Mouse (Mus musculus): ENCODE data around the gene Snap47. TPM values are rescaled to one million over a fixed set of nuclear protein-coding genes. Genes with fewer than 3 reads are reported as not detected.

Snap47 gene
- total and polyA plus RNA-seq, 3 experiments = 95.9 to 102 (median 101) TPM

- Histone ChIP-seq H3K36me3 (replicated peaks in 1 of 2; ENCODE audit: control insufficient read depth in 1 of 2, insufficient read depth in 1 of 2, low read length in 1 of 2) (peaks cover 0 to 9% of the 10 kb centered on the region in 2 experiments), H3K27me3 (replicated peaks) (peaks cover 4% of the 10 kb centered on the region), H3K79me2 (replicated peaks; ENCODE audit: control insufficient read depth, extremely low read depth, insufficient read depth, poor library complexity, severe bottlenecking) (peaks cover 8% of the 10 kb centered on the region; the same call in 1 of the 2 replicates), H3K9ac (ENCODE audit: insufficient read depth, low read depth) (peak overlapping the region; percentile 89), H3K9me3 (replicated peaks; ENCODE audit: low read length) (no peaks in the 10 kb centered on the region), H3K27ac (ENCODE audit: insufficient read depth, low read depth) (peak overlapping the region; percentile 44), H3K4me1 (ENCODE audit: control insufficient read depth in 1 of 2, insufficient read depth in 2 of 2) (peaks cover 3 to 16% of the 10 kb centered on the region in 2 experiments; a peak in 3 of 4 replicates), H3K4me2 (ENCODE audit: insufficient read depth, low read depth, poor library complexity, severe bottlenecking) (peak overlapping the region; percentile 95), H3K4me3 (replicated peaks in 1 of 3; ENCODE audit: low read depth in 2 of 3, low read length in 2 of 3, poor library complexity in 1 of 3) (peak overlapping the region; percentile 83 to 97 (median 83))
- in situ Hi-C loops (cut with MboI; ENCODE audit: low pct_ligation_motif_present, low pct_unique_long_range_greater_than_20kb, low sequenced_read_pairs) (no loop called here), dilution Hi-C loops (cut with MboI; ENCODE audit: extremely low pct_ligation_motif_present, extremely low pct_unique_long_range_greater_than_20kb, low sequenced_read_pairs) (no loop called here)
- 0 out of 2 replicates have a peak, but pooled peaks have one; percentile 23 for TF ChIP-seq MAX (IDR thresholded peaks at IDR 0.05; ENCODE audit: low read length)
- TF ChIP-seq MYC (IDR thresholded peaks at IDR 0.05; ENCODE audit: low read depth, low read length) = no peak
- peak; percentile 15; the same call in 1 of the 2 replicates for TF ChIP-seq ZMIZ1 (IDR thresholded peaks at IDR 0.05; ENCODE audit: low read depth, low read length)
- TF ChIP-seq GABPA (IDR thresholded peaks at IDR 0.05; ENCODE audit: insufficient replicate concordance, low read depth, low read length) = no peak
- 0 out of 2 replicates have a peak, but pooled peaks have one; percentile 6 for TF ChIP-seq MEF2A (IDR thresholded peaks at IDR 0.05; ENCODE audit: borderline replicate concordance, low read depth, low read length)
- peak; percentile 60; the same call in 1 of the 2 replicates for TF ChIP-seq CHD1 (IDR thresholded peaks at IDR 0.05; ENCODE audit: low read depth, low read length)
- peak; percentile 66; the same call in 1 of the 2 replicates for TF ChIP-seq MXI1 (IDR thresholded peaks at IDR 0.05; ENCODE audit: low read depth, low read length)
- peak; percentile 72 for TF ChIP-seq ZNF384 (IDR thresholded peaks at IDR 0.05; ENCODE audit: low read depth, low read length)
- peak; percentile 29 for DNase-seq (ENCODE audit: extremely low read depth)
These were observed 20.7 kb upstream of the Snap47 start for GRCm38 (mm10) chr11:59471413-59472325.

- Histone ChIP-seq H3K9me3 (replicated peaks; ENCODE audit: low read length) (peaks cover 29% of the 10 kb centered on the region), H3K9ac (ENCODE audit: insufficient read depth, low read depth) (no peak overlapping the region), H3K4me3 (replicated peaks in 1 of 3; ENCODE audit: low read depth in 2 of 3, low read length in 2 of 3, poor library complexity in 1 of 3) (no peak overlapping the region), H3K4me2 (ENCODE audit: insufficient read depth, low read depth, poor library complexity, severe bottlenecking) (no peak overlapping the region), H3K36me3 (replicated peaks in 1 of 2; ENCODE audit: control insufficient read depth in 1 of 2, insufficient read depth in 1 of 2, low read length in 1 of 2) (peaks cover 46 to 84% of the 10 kb centered on the region in 2 experiments), H3K27me3 (replicated peaks) (no peaks in the 10 kb centered on the region), H3K79me2 (replicated peaks; ENCODE audit: control insufficient read depth, extremely low read depth, insufficient read depth, poor library complexity, severe bottlenecking) (no peaks in the 10 kb centered on the region), H3K27ac (ENCODE audit: insufficient read depth, low read depth) (no peak overlapping the region), H3K4me1 (ENCODE audit: control insufficient read depth in 1 of 2, insufficient read depth in 2 of 2) (no peaks in the 10 kb centered on the region)
- no peak for TF ChIP-seq RAD21 (IDR thresholded peaks at IDR 0.05; ENCODE audit: low read depth, low read length)
- TF ChIP-seq POLR2AphosphoS2 (IDR thresholded peaks at IDR 0.05; ENCODE audit: low read depth, low read length) = no peak
- TF ChIP-seq MAFK (IDR thresholded peaks at IDR 0.05; ENCODE audit: insufficient replicate concordance, low read length) = no peak
- TF ChIP-seq NRF1 (IDR thresholded peaks at IDR 0.05; ENCODE audit: low read depth, low read length) = no peak
- dilution Hi-C loops (cut with MboI; ENCODE audit: extremely low pct_ligation_motif_present, extremely low pct_unique_long_range_greater_than_20kb, low sequenced_read_pairs) (no loop called here), in situ Hi-C loops (cut with MboI; ENCODE audit: low pct_ligation_motif_present, low pct_unique_long_range_greater_than_20kb, low sequenced_read_pairs) (no loop called here)
- no peak for DNase-seq (ENCODE audit: extremely low read depth)
These were observed 9.5 kb upstream of the Snap47 start for GRCm38 (mm10) chr11:59460459-59460858.

Measured in CH12.LX (cell line).